Mouse (Mus musculus) neutrophil, adult 65 days (primary cell): ENCODE results near the gene Sfxn3. TPM values are rescaled to one million over a fixed set of nuclear protein-coding genes. Genes with fewer than 3 reads are reported as not detected.

Experiments used
- total RNA-seq: library from RNA; stranded (reverse); gene quantifications from 2 replicates; pipeline ENCODE4 v1.2.4, GENCODE M21; 2023

Sfxn3 gene
- total RNA-seq: 14.5 and 17.5 TPM in 2 replicates

GRCm38 (mm10) chr19:45047417-45047934, at the start of gene Sfxn3:
Gene Sfxn3, plus strand, starts transcription at chr19:45047503.

GRCm38 (mm10) chr19:45005444-45005843, 41.9 kb upstream of the Sfxn3 start, which contains the start of gene Twnk:
Gene Twnk, plus strand, starts transcription at chr19:45005663.

GRCm38 (mm10) chr19:45005957-45006712, 41.2 kb upstream of the Sfxn3 start, which contains the start of gene Mrpl43:
Gene Mrpl43, minus strand, starts transcription at chr19:45006442.

GRCm38 (mm10) chr19:45014335-45014971, 32.9 kb upstream of the Sfxn3 start, which contains the start of gene Lzts2:
Gene Lzts2, plus strand, starts transcription at chr19:45014414.

GRCm38 (mm10) chr19:45045651-45046050, 1.7 kb upstream of the Sfxn3 start, which contains the start of gene Pdzd7:
Gene Pdzd7, minus strand, starts transcription at chr19:45045717.

GRCm38 (mm10) chr19:45074580-45075322, 27.4 kb downstream of the Sfxn3 start, which contains the start of gene Kazald1:
Gene Kazald1, plus strand, starts transcription at chr19:45075241.

Other genes with a start within 250 kb of the Sfxn3 start
- 22.5 and 30.9 TPM in 2 replicates for gene Slf2, start 116.4 kb upstream of the Sfxn3 start, total RNA-seq
- gene Sema4g, start 58.4 kb upstream of the Sfxn3 start, total RNA-seq: not detected in 2 replicates
- 5.9 and 7.2 TPM in 2 replicates for gene Twnk, start 41.8 kb upstream of the Sfxn3 start, total RNA-seq
- gene Mrpl43, start 41.1 kb upstream of the Sfxn3 start, total RNA-seq: 35.2 and 44.8 TPM in 2 replicates
- 0.16 and 0.43 TPM in 2 replicates for gene Lzts2, start 33.1 kb upstream of the Sfxn3 start, total RNA-seq
- not detected in 2 replicates for gene Pdzd7, start 1.8 kb upstream of the Sfxn3 start, total RNA-seq
- gene Kazald1, start 27.7 kb downstream of the Sfxn3 start, total RNA-seq: 0.57 TPM in 1 of 2 replicates, not detected in the other
- not detected in 2 replicates for gene Tlx1, start 103.2 kb downstream of the Sfxn3 start, total RNA-seq
- gene Lbx1, start 188.3 kb downstream of the Sfxn3 start, total RNA-seq: not detected in 2 replicates